ENCODE assay signal across 8 mouse cellular contexts in the genomic region with DNA sequence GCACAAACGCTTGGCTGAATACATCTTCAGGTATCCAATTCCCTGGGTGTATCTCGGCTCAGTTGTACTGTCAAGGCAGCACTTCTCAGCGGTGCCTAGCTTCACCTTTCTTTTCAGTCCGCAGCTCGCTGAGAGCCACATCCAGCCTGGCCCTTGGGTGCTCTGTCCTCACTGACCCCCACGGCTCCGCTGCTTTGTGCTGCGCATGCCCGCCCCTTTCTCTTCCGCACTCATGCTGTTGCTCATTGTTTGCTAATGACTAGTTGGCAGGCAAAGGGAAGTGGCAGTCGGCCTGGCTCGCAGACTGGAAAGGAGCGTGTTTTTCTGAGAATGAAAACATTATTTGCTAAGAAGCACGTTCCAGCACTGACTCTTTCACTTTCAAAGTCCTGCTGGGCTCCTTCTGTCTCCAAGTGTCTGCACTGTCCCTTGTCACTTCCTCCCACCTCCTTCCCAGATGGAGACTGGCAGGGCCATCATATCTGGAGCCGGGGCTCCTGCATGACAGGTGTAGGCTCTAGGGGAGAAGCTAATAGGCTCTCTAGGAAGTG.
DNase-seq lines count a peak whose midpoint lies in the region; ATAC-seq and TF ChIP-seq lines count a peak whose summit lies in the region.

No protein-coding gene starts in this region.

- H3K9me3 ChIP-seq in embryonic facial prominence, embryonic 14.5 days (ENCODE audit: control insufficient read depth, low read length) = no peaks in the 10 kb centered on the region
- H3K9me3 ChIP-seq in heart, embryonic 15.5 days (replicated peaks) = no peaks in the 10 kb centered on the region
- no peaks in the 10 kb centered on the region for H3K9me3 ChIP-seq in kidney, postnatal 0 days (replicated peaks; ENCODE audit: low read length)
- no peaks in the 10 kb centered on the region for H3K9me3 ChIP-seq in midbrain, embryonic 15.5 days

- H3K27ac ChIP-seq in thymus, adult 2 months (ENCODE audit: control insufficient read depth, insufficient read depth, low read length) = no peak overlapping the region
- no peak overlapping the region for H3K27ac ChIP-seq in embryonic facial prominence, embryonic 14.5 days (replicated peaks; ENCODE audit: low read depth, low read length)
- H3K27ac ChIP-seq in heart, embryonic 15.5 days = no peak overlapping the region
- H3K27ac ChIP-seq in kidney, postnatal 0 days = no peak overlapping the region
- H3K27ac ChIP-seq in liver, adult 2 months (replicated peaks; ENCODE audit: insufficient read depth, low read depth, low read length) = no peak overlapping the region
- peak overlapping the region; percentile 67 for H3K27ac ChIP-seq in midbrain, embryonic 15.5 days

- H3K4me3 ChIP-seq in thymus, adult 2 months (ENCODE audit: control insufficient read depth, insufficient read depth, low read length) = peak overlapping the region; percentile 6; the same call in 1 of the 2 replicates
- peak overlapping the region; percentile 40 for H3K4me3 ChIP-seq in embryonic facial prominence, embryonic 14.5 days (ENCODE audit: low read depth, low read length)
- peak overlapping the region; percentile 48 for H3K4me3 ChIP-seq in heart, embryonic 15.5 days
- peak overlapping the region; percentile 26 for H3K4me3 ChIP-seq in kidney, postnatal 0 days (replicated peaks; ENCODE audit: low read depth, low read length)
- H3K4me3 ChIP-seq in liver, adult 2 months (ENCODE audit: insufficient read depth, low read depth, low read length) = peak overlapping the region; percentile 27; the same call in 1 of the 2 replicates
- peak overlapping the region; percentile 32 for H3K4me3 ChIP-seq in midbrain, embryonic 15.5 days

- H3K4me1 ChIP-seq in thymus, adult 2 months (replicated peaks; ENCODE audit: control insufficient read depth, insufficient read depth, low read length) = no peaks in the 10 kb centered on the region
- H3K4me1 ChIP-seq in embryonic facial prominence, embryonic 14.5 days (ENCODE audit: control insufficient read depth, insufficient read depth, low read length) = peaks cover 3% of the 10 kb centered on the region; the same call in 1 of the 2 replicates
- H3K4me1 ChIP-seq in heart, embryonic 15.5 days (replicated peaks) = peaks cover 7% of the 10 kb centered on the region; the same call in 1 of the 2 replicates
- H3K4me1 ChIP-seq in kidney, postnatal 0 days (replicated peaks; ENCODE audit: insufficient read depth, low read length) = peaks cover 5% of the 10 kb centered on the region; the same call in 1 of the 2 replicates
- H3K4me1 ChIP-seq in liver, adult 2 months (ENCODE audit: control insufficient read depth, insufficient read depth, low read length) = no peaks in the 10 kb centered on the region
- H3K4me1 ChIP-seq in midbrain, embryonic 15.5 days = peaks cover 16% of the 10 kb centered on the region

- ATAC-seq in embryonic facial prominence, embryonic 14.5 days (ENCODE audit: low read depth) = peak; percentile 60; the same call in 1 of the 2 replicates
- ATAC-seq in heart, embryonic 15.5 days (replicated peaks; ENCODE audit: insufficient number of reproducible peaks, insufficient read depth, low FRiP score, low read depth) = no peak
- no peak; the same call in 1 of the 2 replicates for ATAC-seq in kidney, postnatal 0 days (replicated peaks; ENCODE audit: low FRiP score, low read depth)
- ATAC-seq in midbrain, embryonic 15.5 days (replicated peaks) = peak; percentile 93

- H3K4me2 ChIP-seq in embryonic facial prominence, embryonic 14.5 days (ENCODE audit: low read depth, low read length) = peak overlapping the region; percentile 74
- peak overlapping the region; percentile 68 for H3K4me2 ChIP-seq in heart, embryonic 15.5 days
- H3K4me2 ChIP-seq in kidney, postnatal 0 days (ENCODE audit: low read length) = peak overlapping the region; percentile 66
- peak overlapping the region; percentile 71 for H3K4me2 ChIP-seq in midbrain, embryonic 15.5 days

- no peaks in the 10 kb centered on the region for H3K27me3 ChIP-seq in thymus, adult 2 months (ENCODE audit: control insufficient read depth, insufficient read depth, low read length)
- H3K27me3 ChIP-seq in embryonic facial prominence, embryonic 14.5 days (replicated peaks; ENCODE audit: control insufficient read depth, insufficient read depth, low read length) = no peaks in the 10 kb centered on the region
- peaks cover 3% of the 10 kb centered on the region; the same call in 1 of the 2 replicates for H3K27me3 ChIP-seq in heart, embryonic 15.5 days
- H3K27me3 ChIP-seq in kidney, postnatal 0 days (ENCODE audit: insufficient read depth, low read length) = no peaks in the 10 kb centered on the region
- no peaks in the 10 kb centered on the region for H3K27me3 ChIP-seq in liver, adult 2 months (ENCODE audit: control insufficient read depth, insufficient read depth, low read length)
- H3K27me3 ChIP-seq in midbrain, embryonic 15.5 days (replicated peaks) = no peaks in the 10 kb centered on the region
- no peaks in the 10 kb centered on the region for H3K27me3 ChIP-seq in splenic B cell, adult 2 months (ENCODE audit: control insufficient read depth, insufficient read depth, low read length, poor library complexity, severe bottlenecking)

- no peaks in the 10 kb centered on the region for H3K36me3 ChIP-seq in thymus, adult 2 months (ENCODE audit: control insufficient read depth, insufficient read depth, low read length)
- no peaks in the 10 kb centered on the region for H3K36me3 ChIP-seq in embryonic facial prominence, embryonic 14.5 days (ENCODE audit: control insufficient read depth, insufficient read depth, low read length)
- no peaks in the 10 kb centered on the region for H3K36me3 ChIP-seq in heart, embryonic 15.5 days
- no peaks in the 10 kb centered on the region for H3K36me3 ChIP-seq in kidney, postnatal 0 days (ENCODE audit: insufficient read depth, low read length)
- H3K36me3 ChIP-seq in liver, adult 2 months (ENCODE audit: control insufficient read depth, insufficient read depth, low read length) = no peaks in the 10 kb centered on the region
- no peaks in the 10 kb centered on the region for H3K36me3 ChIP-seq in midbrain, embryonic 15.5 days (replicated peaks)
- H3K36me3 ChIP-seq in splenic B cell, adult 2 months (ENCODE audit: control insufficient read depth, insufficient read depth, low read length, poor library complexity, severe bottlenecking) = no peaks in the 10 kb centered on the region

- no peaks in the 10 kb centered on the region for H3K79me2 ChIP-seq in liver, adult 2 months (ENCODE audit: control insufficient read depth, insufficient read depth, low read length)

- DNase-seq in thymus, adult 2 months = peak; percentile 4
- no peak for DNase-seq in thymus, postnatal 0 days (ENCODE audit: low spot score)
- DNase-seq in embryonic facial prominence, embryonic 14.5 days (ENCODE audit: low spot score) = peak; percentile 67
- DNase-seq in kidney, postnatal 0 days (ENCODE audit: low spot score) = peak; percentile 52
- DNase-seq in liver, adult 2 months (ENCODE audit: extremely low read depth, low read depth, low spot score) = peak; percentile 30
- peak; percentile 5 for DNase-seq in splenic B cell, adult 2 months (ENCODE audit: low read depth, low spot score)

- no peak for TF ChIP-seq CTCF in thymus, adult 2 months (IDR thresholded peaks at IDR 0.05; ENCODE audit: borderline replicate concordance, control insufficient read depth, extremely low read depth, insufficient read depth, low read length, poor library complexity)
- no peak for TF ChIP-seq CTCF in kidney, postnatal 0 days (IDR thresholded peaks at IDR 0.05; ENCODE audit: low read depth)
- TF ChIP-seq CTCF in liver, adult 2 months (IDR thresholded peaks at IDR 0.05; ENCODE audit: low read depth, low read length) = no peak

- H3K9ac ChIP-seq in embryonic facial prominence, embryonic 14.5 days (ENCODE audit: low read depth, low read length) = peak overlapping the region; percentile 47
- H3K9ac ChIP-seq in heart, embryonic 15.5 days = peak overlapping the region; percentile 18; the same call in 1 of the 2 replicates
- 0 out of 2 replicates have a peak overlapping the region, but pooled peaks have one; percentile 5 for H3K9ac ChIP-seq in kidney, postnatal 0 days (ENCODE audit: low read depth, low read length)
- H3K9ac ChIP-seq in liver, adult 2 months (ENCODE audit: low read depth, low read length) = no peak overlapping the region; the same call in 1 of the 2 replicates
- peak overlapping the region; percentile 36 for H3K9ac ChIP-seq in midbrain, embryonic 15.5 days

- TF ChIP-seq POLR2A in thymus, adult 2 months (IDR thresholded peaks at IDR 0.05; ENCODE audit: control insufficient read depth, extremely low read depth, insufficient read depth, low read length, poor library complexity) = no peak
- no peak for TF ChIP-seq POLR2A in liver, adult 2 months (IDR thresholded peaks at IDR 0.05; ENCODE audit: extremely low read depth, insufficient read depth, low read length)

- WGBS in thymus, adult 2 months = 18% methylated on average over 15 of the region's 15 CpGs
- WGBS in embryonic facial prominence, embryonic 14.5 days = 8% methylated on average over 15 of the region's 15 CpGs
- 13% methylated on average over 15 of the region's 15 CpGs for WGBS in heart, embryonic 15.5 days
- WGBS in kidney, postnatal 0 days = 10% methylated on average over 15 of the region's 15 CpGs
- WGBS in liver, adult 2 months = 6% methylated on average over 15 of the region's 15 CpGs
- WGBS in midbrain, embryonic 15.5 days = 4% methylated on average over 15 of the region's 15 CpGs

Comparison
In these comparisons a context has a peak if more than half of its experiments do, and no peak if none do; other contexts are left out.
1. ATAC-seq: peak in embryonic facial prominence, embryonic 14.5 days (single experiment) and midbrain, embryonic 15.5 days (single experiment); none in heart, embryonic 15.5 days (single experiment) and kidney, postnatal 0 days (single experiment).
2. Peak in every context shown above with its lines, with median percentiles within 50 percentile points of each other: H3K4me3 ChIP-seq and H3K4me2 ChIP-seq.